Mouse (Mus musculus): ENCODE data around the gene Eva1b. TPM values are rescaled to one million over a fixed set of nuclear protein-coding genes. Genes with fewer than 3 reads are reported as not detected.

Gene Eva1b
- polyA plus RNA-seq, 1 experiment: 28.6 TPM

- Histone ChIP-seq H3K79me2 (ENCODE audit: control insufficient read depth, insufficient read depth) (peaks cover 100% of the 10 kb centered on the region), H3K4me2 (ENCODE audit: low read depth) (no peak overlapping the region), H3ac (ENCODE audit: control insufficient read depth, insufficient read length) (no peak overlapping the region), H3K36me3 (ENCODE audit: control insufficient read depth, insufficient read depth) (peaks cover 28% of the 10 kb centered on the region), H3K27me3 (ENCODE audit: control insufficient read depth, insufficient read depth, insufficient read length) (no peaks in the 10 kb centered on the region), H3K4me3 (no peak overlapping the region)
- TF ChIP-seq TCF12 (IDR thresholded peaks at IDR 0.05; ENCODE audit: insufficient read depth, poor library complexity, severe bottlenecking): no peak
- no peak for TF ChIP-seq MAX (IDR thresholded peaks at IDR 0.05; ENCODE audit: low read depth)
- no peak for TF ChIP-seq USF1 (IDR thresholded peaks at IDR 0.05; ENCODE audit: low read depth)
- TF ChIP-seq SRF (IDR thresholded peaks at IDR 0.05; ENCODE audit: control insufficient read depth, insufficient read length, low read depth): no peak
- no peak for TF ChIP-seq TCF3 (IDR thresholded peaks at IDR 0.05; ENCODE audit: insufficient read length, low read depth)
These were observed 47.4 kb downstream of the Eva1b start for GRCm38 (mm10) chr4:126194916-126195315.

GRCm38 (mm10) chr4:126197485-126197884 is 49.9 kb downstream of the Eva1b start:
- H3K4me3 ChIP-seq: no peak overlapping the region
- TF ChIP-seq MYOG (IDR thresholded peaks at IDR 0.05; ENCODE audit: control insufficient read depth in 1 of 3, insufficient read depth in 1 of 3, insufficient read length in 2 of 3, low read depth in 2 of 3): no peak
- no peak for TF ChIP-seq POLR2AphosphoS2 (IDR thresholded peaks at IDR 0.05; ENCODE audit: insufficient read length, low read depth)
- no peak for TF ChIP-seq E2F4 (IDR thresholded peaks at IDR 0.05; ENCODE audit: insufficient read depth)
- TF ChIP-seq POLR2A (IDR thresholded peaks at IDR 0.05; ENCODE audit: insufficient read length, low read depth): no peak
- no peak for TF ChIP-seq MYOD1 (IDR thresholded peaks at IDR 0.05; ENCODE audit: control insufficient read depth in 1 of 3, insufficient read length in 2 of 3, low read depth in 2 of 3)
- no peak for TF ChIP-seq TCF12 (IDR thresholded peaks at IDR 0.05; ENCODE audit: insufficient read depth, poor library complexity, severe bottlenecking)
- no peak for TF ChIP-seq REST (IDR thresholded peaks at IDR 0.05; ENCODE audit: insufficient read depth, insufficient read length)
- TF ChIP-seq TCF3 (IDR thresholded peaks at IDR 0.05; ENCODE audit: insufficient read length, low read depth): no peak
- no peak for TF ChIP-seq CEBPB (IDR thresholded peaks at IDR 0.05; ENCODE audit: insufficient read depth, poor library complexity, severe bottlenecking)
- no peak for TF ChIP-seq SRF (IDR thresholded peaks at IDR 0.05; ENCODE audit: control insufficient read depth, insufficient read length, low read depth)
- no peak for TF ChIP-seq MAX (IDR thresholded peaks at IDR 0.05; ENCODE audit: low read depth)
- TF ChIP-seq USF1 (IDR thresholded peaks at IDR 0.05; ENCODE audit: low read depth): no peak

More at GRCm38 (mm10) chr4:126197485-126197884, 49.9 kb downstream of the Eva1b start:
- peaks cover 95% of the 10 kb centered on the region for H3K79me2 ChIP-seq (ENCODE audit: control insufficient read depth, insufficient read depth)
- H3K27me3 ChIP-seq (ENCODE audit: control insufficient read depth, insufficient read depth, insufficient read length): no peaks in the 10 kb centered on the region
- peak overlapping the region; percentile 38 for H3K4me2 ChIP-seq (ENCODE audit: low read depth)
- H3ac ChIP-seq (ENCODE audit: control insufficient read depth, insufficient read length): no peak overlapping the region
- H3K36me3 ChIP-seq (ENCODE audit: control insufficient read depth, insufficient read depth): peaks cover 13% of the 10 kb centered on the region

Other genes with a start within 250 kb of the Eva1b start
- not detected for gene Csf3r, start 123.2 kb upstream of the Eva1b start, polyA plus RNA-seq (2012; fragmentation: generic; extraction: Trizol)
- gene Mrps15, start 100.8 kb upstream of the Eva1b start, polyA plus RNA-seq (2012; fragmentation: generic; extraction: Trizol): 86.8 TPM
- gene Oscp1, start 89.2 kb upstream of the Eva1b start, polyA plus RNA-seq (2012; fragmentation: generic; extraction: Trizol): 12.8 TPM
- 50.5 TPM for gene Lsm10, start 51.1 kb upstream of the Eva1b start, polyA plus RNA-seq (2012; fragmentation: generic; extraction: Trizol)
- 25.9 TPM for gene Stk40, start 43.8 kb upstream of the Eva1b start, polyA plus RNA-seq (2012; fragmentation: generic; extraction: Trizol)
- gene Sh3d21, start 15.7 kb downstream of the Eva1b start, polyA plus RNA-seq (2012; fragmentation: generic; extraction: Trizol): 0.23 TPM
- gene Thrap3, start 55.0 kb downstream of the Eva1b start, polyA plus RNA-seq (2012; fragmentation: generic; extraction: Trizol): 56.6 TPM
- gene Map7d1, start 108.6 kb downstream of the Eva1b start, polyA plus RNA-seq (2012; fragmentation: generic; extraction: Trizol): 236 TPM
- 84.1 TPM for gene Trappc3, start 114.6 kb downstream of the Eva1b start, polyA plus RNA-seq (2012; fragmentation: generic; extraction: Trizol)
- 0.06 TPM for gene Col8a2, start 139.0 kb downstream of the Eva1b start, polyA plus RNA-seq (2012; fragmentation: generic; extraction: Trizol)
- gene Adprhl2, start 174.0 kb downstream of the Eva1b start, polyA plus RNA-seq (2012; fragmentation: generic; extraction: Trizol): 31.5 TPM
- gene Tekt2, start 177.9 kb downstream of the Eva1b start, polyA plus RNA-seq (2012; fragmentation: generic; extraction: Trizol): 0.49 TPM